Mouse (Mus musculus): ENCODE measurements around the gene 4930430A15Rik. TPM values are rescaled to one million over a fixed set of nuclear protein-coding genes. Genes with fewer than 3 reads are reported as not detected.

The 4930430A15Rik gene
- not detected in 2 replicates for polyA plus RNA-seq (2015; fragmentation: Nextera tagmentation; extraction: Ambion mirVana)

GRCm38 (mm10) chr2:111229502-111229901 is at the start of gene 4930430A15Rik:
Gene 4930430A15Rik, minus strand, starts transcription at chr2:111229602.
- ATAC-seq = no peak
- Histone ChIP-seq H3K9me3 (no peaks in the 10 kb centered on the region), H3K4me1 (replicated peaks) (no peaks in the 10 kb centered on the region), H3K27ac (no peak within 1 kb of the TSS), H3K27me3 (replicated peaks) (no peaks in the 10 kb centered on the region), H3K9ac (no peak within 1 kb of the TSS), H3K4me3 (replicated peaks) (no peak within 1 kb of the TSS), H3K36me3 (no peaks in the 10 kb centered on the region), H3K4me2 (replicated peaks) (no peak within 1 kb of the TSS)
- 84% methylated on average over 6 of the region's 6 CpGs for WGBS

- no peaks in the 10 kb centered on the region for H3K27me3 ChIP-seq (replicated peaks)
- ATAC-seq = no peak
- no peaks in the 10 kb centered on the region for H3K9me3 ChIP-seq
- H3K36me3 ChIP-seq = no peaks in the 10 kb centered on the region
- no peak within 1 kb of the TSS for H3K4me2 ChIP-seq (replicated peaks)
- H3K27ac ChIP-seq = no peak within 1 kb of the TSS
- WGBS = 69% methylated on average over 2 of the region's 2 CpGs
- H3K9ac ChIP-seq = no peak within 1 kb of the TSS
- no peak within 1 kb of the TSS for H3K4me3 ChIP-seq (replicated peaks)
- H3K4me1 ChIP-seq (replicated peaks) = no peaks in the 10 kb centered on the region
Measured at GRCm38 (mm10) chr2:111274006-111274405, 44.6 kb upstream of the 4930430A15Rik start, which contains the start of gene Olfr1277. Gene Olfr1277, minus strand, starts transcription at chr2:111274106.

GRCm38 (mm10) chr2:111254216-111254615 is 24.8 kb upstream of the 4930430A15Rik start, which contains the start of gene Olfr1276:
Gene Olfr1276, plus strand, starts transcription at chr2:111254516.
- no peak within 1 kb of the TSS for H3K9ac ChIP-seq
- H3K9me3 ChIP-seq = no peaks in the 10 kb centered on the region
- no peak within 1 kb of the TSS for H3K4me3 ChIP-seq (replicated peaks)
- ATAC-seq = no peak
- H3K36me3 ChIP-seq = no peaks in the 10 kb centered on the region
- H3K4me1 ChIP-seq (replicated peaks) = no peaks in the 10 kb centered on the region
- H3K27ac ChIP-seq = no peak within 1 kb of the TSS
- no peak within 1 kb of the TSS for H3K4me2 ChIP-seq (replicated peaks)
- no peaks in the 10 kb centered on the region for H3K27me3 ChIP-seq (replicated peaks)

GRCm38 (mm10) chr2:111235186-111235585 is 5.8 kb upstream of the 4930430A15Rik start, which contains the start of gene Olfr1275:
Gene Olfr1275, minus strand, starts transcription at chr2:111235286.
- Histone ChIP-seq H3K36me3 (no peaks in the 10 kb centered on the region), H3K9ac (no peak within 1 kb of the TSS), H3K27me3 (replicated peaks) (no peaks in the 10 kb centered on the region), H3K27ac (no peak within 1 kb of the TSS), H3K4me2 (replicated peaks) (no peak within 1 kb of the TSS), H3K9me3 (no peaks in the 10 kb centered on the region), H3K4me3 (replicated peaks) (no peak within 1 kb of the TSS), H3K4me1 (replicated peaks) (no peaks in the 10 kb centered on the region)
- ATAC-seq = no peak
- 79% methylated on average over 1 of the region's 1 CpGs for WGBS

- no peak overlapping the region for H3K9ac ChIP-seq
- H3K4me3 ChIP-seq (replicated peaks) = no peak overlapping the region
- no peaks in the 10 kb centered on the region for H3K4me1 ChIP-seq (replicated peaks)
- no peak overlapping the region for H3K4me2 ChIP-seq (replicated peaks)
- 90% methylated on average over 11 of the region's 11 CpGs for WGBS
- H3K27me3 ChIP-seq (replicated peaks) = no peaks in the 10 kb centered on the region
- no peaks in the 10 kb centered on the region for H3K9me3 ChIP-seq
- ATAC-seq = no peak
- H3K27ac ChIP-seq = no peak overlapping the region
- no peaks in the 10 kb centered on the region for H3K36me3 ChIP-seq
Measured at GRCm38 (mm10) chr2:111182068-111182467, 47.3 kb downstream of the 4930430A15Rik start.

GRCm38 (mm10) chr2:111152836-111153235 is 76.6 kb downstream of the 4930430A15Rik start, which contains the start of gene Gm15130:
Gene Gm15130, minus strand, starts transcription at chr2:111152936.
- Histone ChIP-seq H3K4me3 (replicated peaks) (no peak within 1 kb of the TSS), H3K9ac (no peak within 1 kb of the TSS), H3K36me3 (no peaks in the 10 kb centered on the region), H3K4me1 (replicated peaks) (no peaks in the 10 kb centered on the region), H3K27me3 (replicated peaks) (no peaks in the 10 kb centered on the region), H3K9me3 (no peaks in the 10 kb centered on the region), H3K27ac (no peak within 1 kb of the TSS), H3K4me2 (replicated peaks) (no peak within 1 kb of the TSS)
- WGBS = 77% methylated on average over 2 of the region's 2 CpGs
- ATAC-seq = no peak

DNA sequence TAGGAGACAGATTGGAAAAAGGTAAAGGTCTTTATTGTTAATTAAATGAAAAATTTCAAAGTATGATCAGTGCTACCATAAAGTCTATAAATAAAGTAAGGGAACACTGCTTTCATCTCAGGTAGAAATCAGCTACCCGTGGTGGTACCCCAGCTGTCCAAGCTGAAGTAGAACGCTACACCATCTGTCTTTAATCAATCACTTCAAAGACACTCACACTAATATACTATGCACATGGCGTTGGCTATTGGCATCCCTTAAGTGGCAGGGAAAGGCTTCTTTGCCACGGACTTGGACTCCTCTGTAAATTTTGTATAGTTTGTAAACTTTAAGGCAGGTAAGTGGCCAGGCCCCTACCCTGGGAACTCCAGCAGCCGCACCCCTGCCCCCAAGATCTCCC is 93.7 kb downstream of the 4930430A15Rik start:
- no peaks in the 10 kb centered on the region for H3K4me1 ChIP-seq (replicated peaks)
- no peaks in the 10 kb centered on the region for H3K36me3 ChIP-seq
- WGBS = 62% methylated on average over 5 of the region's 5 CpGs
- no peak for ATAC-seq
- H3K4me2 ChIP-seq (replicated peaks) = no peak overlapping the region
- no peaks in the 10 kb centered on the region for H3K27me3 ChIP-seq (replicated peaks)
- H3K9me3 ChIP-seq = no peaks in the 10 kb centered on the region
- no peak overlapping the region for H3K4me3 ChIP-seq (replicated peaks)
- H3K9ac ChIP-seq = no peak overlapping the region
- no peak overlapping the region for H3K27ac ChIP-seq

Other genes with a start within 250 kb of the 4930430A15Rik start
- gene Gm13941, start 123.6 kb downstream of the 4930430A15Rik start, polyA plus RNA-seq (2015; fragmentation: Nextera tagmentation; extraction: Ambion mirVana) = not detected in 2 replicates
- not detected in 2 replicates for gene Gm15130, start 76.7 kb downstream of the 4930430A15Rik start, polyA plus RNA-seq (2015; fragmentation: Nextera tagmentation; extraction: Ambion mirVana)
- not detected in 2 replicates for gene Olfr1275, start 5.7 kb upstream of the 4930430A15Rik start, polyA plus RNA-seq (2015; fragmentation: Nextera tagmentation; extraction: Ambion mirVana)
- not detected in 2 replicates for gene Olfr1276, start 24.9 kb upstream of the 4930430A15Rik start, polyA plus RNA-seq (2015; fragmentation: Nextera tagmentation; extraction: Ambion mirVana)
- not detected in 2 replicates for gene Olfr1277, start 44.5 kb upstream of the 4930430A15Rik start, polyA plus RNA-seq (2015; fragmentation: Nextera tagmentation; extraction: Ambion mirVana)
- gene Olfr1278, start 60.5 kb upstream of the 4930430A15Rik start, polyA plus RNA-seq (2015; fragmentation: Nextera tagmentation; extraction: Ambion mirVana) = not detected in 2 replicates
- not detected in 2 replicates for gene Olfr1279, start 71.0 kb upstream of the 4930430A15Rik start, polyA plus RNA-seq (2015; fragmentation: Nextera tagmentation; extraction: Ambion mirVana)
- not detected in 2 replicates for gene Olfr1280, start 84.4 kb upstream of the 4930430A15Rik start, polyA plus RNA-seq (2015; fragmentation: Nextera tagmentation; extraction: Ambion mirVana)
- gene Olfr1281, start 96.9 kb upstream of the 4930430A15Rik start, polyA plus RNA-seq (2015; fragmentation: Nextera tagmentation; extraction: Ambion mirVana) = not detected in 2 replicates
- gene Olfr1282, start 106.5 kb upstream of the 4930430A15Rik start, polyA plus RNA-seq (2015; fragmentation: Nextera tagmentation; extraction: Ambion mirVana) = not detected in 2 replicates
- gene Olfr1283, start 137.2 kb upstream of the 4930430A15Rik start, polyA plus RNA-seq (2015; fragmentation: Nextera tagmentation; extraction: Ambion mirVana) = not detected in 2 replicates
- gene Olfr1284, start 145.9 kb upstream of the 4930430A15Rik start, polyA plus RNA-seq (2015; fragmentation: Nextera tagmentation; extraction: Ambion mirVana) = not detected in 2 replicates
- gene Olfr1286, start 193.5 kb upstream of the 4930430A15Rik start, polyA plus RNA-seq (2015; fragmentation: Nextera tagmentation; extraction: Ambion mirVana) = not detected in 2 replicates
- gene Olfr1287, start 219.5 kb upstream of the 4930430A15Rik start, polyA plus RNA-seq (2015; fragmentation: Nextera tagmentation; extraction: Ambion mirVana) = not detected in 2 replicates
- gene Olfr1288, start 244.5 kb upstream of the 4930430A15Rik start, polyA plus RNA-seq (2015; fragmentation: Nextera tagmentation; extraction: Ambion mirVana) = not detected in 2 replicates

All from intestine, embryonic 15.5 days (tissue).